Mouse (Mus musculus) embryo, embryonic 9.5 days (tissue): ENCODE data around the gene Tmem232.
"Not testable (repeated sequence)": the region's sequence is repeated elsewhere in the genome, so short reads cannot be mapped to it uniquely, and the experiment has no call there.

ENCODE experiments used
- DNase-seq: peaks from one replicate; pipeline ENCODE4 v3.0.0-alpha.2; 2017; ENCODE audit errors: extremely low spot score

Gene Tmem232

GRCm38 (mm10) chr17:65540441-65541272 is at the start of gene Tmem232:
TSS of gene Tmem232 (minus strand) at chr17:65540782.
- peak; percentile 49 for DNase-seq

GRCm38 (mm10) chr17:65586892-65587291 is 46.3 kb upstream of the Tmem232 start:
- no peak for DNase-seq

GRCm38 (mm10) chr17:65581440-65581839 is 40.9 kb upstream of the Tmem232 start:
- DNase-seq = no peak

- DNase-seq = no peak
Measured at GRCm38 (mm10) chr17:65579766-65580165, 39.2 kb upstream of the Tmem232 start.

- DNase-seq = peak; percentile 28
Measured at GRCm38 (mm10) chr17:65575339-65575738, 34.8 kb upstream of the Tmem232 start.

GRCm38 (mm10) chr17:65574850-65575249 is 34.3 kb upstream of the Tmem232 start:
- no peak for DNase-seq

GRCm38 (mm10) chr17:65571866-65572265 is 31.3 kb upstream of the Tmem232 start:
- DNase-seq = no peak

- DNase-seq = no peak
Measured at GRCm38 (mm10) chr17:65571466-65571865, 30.9 kb upstream of the Tmem232 start.

- DNase-seq = no peak
Measured at GRCm38 (mm10) chr17:65564189-65564588, 23.6 kb upstream of the Tmem232 start.

GRCm38 (mm10) chr17:65563345-65563744 is 22.8 kb upstream of the Tmem232 start:
- DNase-seq = no peak

GRCm38 (mm10) chr17:65562761-65563160 is 22.2 kb upstream of the Tmem232 start:
- peak; percentile 66 for DNase-seq

- no peak for DNase-seq
Measured at GRCm38 (mm10) chr17:65561361-65562015, 20.9 kb upstream of the Tmem232 start.

- no peak for DNase-seq
Measured at GRCm38 (mm10) chr17:65559273-65559672, 18.7 kb upstream of the Tmem232 start.

GRCm38 (mm10) chr17:65558788-65559187 is 18.2 kb upstream of the Tmem232 start:
- DNase-seq = no peak

GRCm38 (mm10) chr17:65558217-65558616 is 17.6 kb upstream of the Tmem232 start:
- peak; percentile 63 for DNase-seq

- DNase-seq = no peak
Measured at GRCm38 (mm10) chr17:65557212-65557611, 16.6 kb upstream of the Tmem232 start.

GRCm38 (mm10) chr17:65556798-65557197 is 16.2 kb upstream of the Tmem232 start:
- DNase-seq = no peak

GRCm38 (mm10) chr17:65552426-65552997 is 11.9 kb upstream of the Tmem232 start:
- no peak for DNase-seq

- DNase-seq = no peak
Measured at GRCm38 (mm10) chr17:65550357-65550756, 9.8 kb upstream of the Tmem232 start.

- DNase-seq = no peak
Measured at GRCm38 (mm10) chr17:65548698-65549365, 8.2 kb upstream of the Tmem232 start.

- DNase-seq = not testable (repeated sequence)
Measured at GRCm38 (mm10) chr17:65546221-65546620, 5.6 kb upstream of the Tmem232 start.

- peak; percentile 54 for DNase-seq
Measured at GRCm38 (mm10) chr17:65536156-65536555, 4.4 kb downstream of the Tmem232 start.
